In the genomic region with DNA sequence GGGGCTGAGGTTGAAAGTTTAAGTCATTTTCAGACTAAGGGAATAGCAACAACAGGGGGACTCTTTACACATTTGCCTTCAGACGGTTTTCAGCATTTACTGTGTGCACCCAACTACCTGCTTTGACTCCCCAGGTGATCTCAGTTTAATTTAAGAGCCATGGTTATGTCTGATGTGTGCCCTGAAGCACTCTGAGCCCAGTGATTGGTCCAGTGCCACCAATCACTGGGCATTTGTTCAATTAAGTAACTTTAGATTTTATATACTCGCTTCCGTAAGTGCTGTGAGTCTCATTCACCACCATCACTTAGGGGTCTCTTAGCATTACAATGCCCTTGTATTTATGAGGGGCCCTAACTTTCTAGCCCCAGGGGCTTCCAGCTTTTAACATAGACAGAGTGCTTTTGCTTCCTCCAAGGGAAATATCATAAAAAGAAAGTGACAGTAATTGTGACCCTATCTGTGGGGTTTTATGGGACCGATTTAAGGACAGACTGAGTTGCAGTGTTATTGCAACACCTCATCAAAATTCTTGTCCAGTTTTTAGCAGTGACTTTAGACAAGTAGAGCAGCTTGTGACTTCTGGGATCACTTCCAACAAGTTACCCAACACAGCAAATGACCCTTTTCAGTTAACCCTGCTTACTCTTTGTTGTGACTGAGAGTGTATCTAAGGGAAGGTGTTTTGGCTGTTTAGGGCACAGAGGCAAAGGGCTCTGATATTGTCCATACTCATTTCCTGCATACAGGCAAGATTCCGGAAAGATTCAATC, we compare ENCODE assay signal across 11 mouse cellular contexts.
DNase-seq lines count a peak whose midpoint lies in the region.
"Had no signal": no experiment of that assay in that cellular context is flagged by ENCODE, and none has a peak within 500 bp of the region (broad histone marks: within the 10 kb centered on the region; RNA-seq: fewer than 3 reads in every experiment).

No protein-coding gene starts in this region.

- DNase-seq in heart, adult 18-20 months, result peak; percentile 68
- no peak for DNase-seq in heart, postnatal 4 days
- peak; percentile 23 for DNase-seq in Muller cell, postnatal 12 days (ENCODE audit: inconsistent ontology term)
- peak; percentile 69 for DNase-seq in forelimb bud, embryonic 11.5 days (ENCODE audit: low read depth, low spot score)
- peak; percentile 68 to 72 for DNase-seq in kidney, postnatal 25 days
- DNase-seq in layer of hippocampus, adult 9-11 months, result no peak
- no peak for DNase-seq in right cerebral cortex, postnatal 14 days
- no peak for DNase-seq in spleen, adult 12 weeks (ENCODE audit: low spot score)
- DNase-seq: cerebellum, adult 9-11 months; gastrocnemius, adult 2 months; liver, embryonic 13.5 days had no signal

Comparison
In these comparisons a context has a peak if more than half of its experiments do, and no peak if none do; other contexts are left out.
1. DNase-seq: peak in heart, adult 18-20 months (2 of 2), Muller cell, postnatal 12 days (single experiment), forelimb bud, embryonic 11.5 days (single experiment) and kidney, postnatal 25 days (2 of 2); none in heart, postnatal 4 days (single experiment), layer of hippocampus, adult 9-11 months (single experiment), right cerebral cortex, postnatal 14 days (single experiment) and spleen, adult 12 weeks (single experiment).